ENCODE assay signal across 10 mouse cellular contexts in genomic region chr4:99969328-99969727, GRCm38 (mm10). TPM values are rescaled to one million over a fixed set of nuclear protein-coding genes. Genes with fewer than 3 reads are reported as not detected.
DNase-seq lines count a peak whose midpoint lies in the region; ATAC-seq and TF ChIP-seq lines count a peak whose summit lies in the region.
"Had no signal": no experiment of that assay in that cellular context is flagged by ENCODE, and none has a peak within 500 bp of the region (broad histone marks: within the 10 kb centered on the region; RNA-seq: fewer than 3 reads in every experiment).

No protein-coding gene starts in this region.

- no peak for TF ChIP-seq POLR2A in thymus, adult 2 months (IDR thresholded peaks at IDR 0.05; ENCODE audit: control insufficient read depth, extremely low read depth, insufficient read depth, low read length, poor library complexity)

- no peak overlapping the region for H3K4me2 ChIP-seq in intestine, embryonic 14.5 days (ENCODE audit: low read length)
- H3K4me2 ChIP-seq in intestine, embryonic 15.5 days (replicated peaks), result no peak overlapping the region

- ATAC-seq in intestine, embryonic 14.5 days (replicated peaks; ENCODE audit: low FRiP score, low TSS enrichment, low read depth), result no peak
- ATAC-seq in intestine, embryonic 15.5 days, result no peak
- no peak for ATAC-seq in megakaryocyte, adult 5-6 weeks (ENCODE audit: poor library complexity, severe bottlenecking)

- H3K27ac ChIP-seq in intestine, embryonic 14.5 days (ENCODE audit: low read depth), result peak overlapping the region; percentile 54; the same call in 1 of the 2 replicates
- H3K27ac ChIP-seq in intestine, embryonic 15.5 days, result no peak overlapping the region
- peak overlapping the region; percentile 59 for H3K27ac ChIP-seq in embryonic facial prominence, embryonic 10.5 days (replicated peaks)
- no peak overlapping the region for H3K27ac ChIP-seq in thymus, adult 2 months (ENCODE audit: control insufficient read depth, insufficient read depth, low read length)

- no peak overlapping the region for H3K4me3 ChIP-seq in intestine, embryonic 14.5 days (ENCODE audit: low read depth, low read length)
- H3K4me3 ChIP-seq in intestine, embryonic 15.5 days (replicated peaks), result no peak overlapping the region
- H3K4me3 ChIP-seq in embryonic facial prominence, embryonic 10.5 days, result no peak overlapping the region
- no peak overlapping the region for H3K4me3 ChIP-seq in thymus, adult 2 months (ENCODE audit: control insufficient read depth, insufficient read depth, low read length)

- no peaks in the 10 kb centered on the region for H3K9me3 ChIP-seq in intestine, embryonic 14.5 days (ENCODE audit: control insufficient read depth, low read length)
- no peaks in the 10 kb centered on the region for H3K9me3 ChIP-seq in intestine, embryonic 15.5 days
- no peaks in the 10 kb centered on the region for H3K9me3 ChIP-seq in embryonic facial prominence, embryonic 10.5 days

- H3K27me3 ChIP-seq in intestine, embryonic 14.5 days (replicated peaks; ENCODE audit: control insufficient read depth, insufficient read depth, low read length), result no peaks in the 10 kb centered on the region
- H3K27me3 ChIP-seq in intestine, embryonic 15.5 days (replicated peaks), result no peaks in the 10 kb centered on the region
- no peaks in the 10 kb centered on the region for H3K27me3 ChIP-seq in embryonic facial prominence, embryonic 10.5 days (replicated peaks; ENCODE audit: low read depth, poor library complexity, severe bottlenecking)
- no peaks in the 10 kb centered on the region for H3K27me3 ChIP-seq in thymus, adult 2 months (ENCODE audit: control insufficient read depth, insufficient read depth, low read length)
- H3K27me3 ChIP-seq: CH12.LX had no signal

- H3K36me3 ChIP-seq in intestine, embryonic 14.5 days (ENCODE audit: control insufficient read depth, insufficient read depth, low read length), result peaks cover 24% of the 10 kb centered on the region; the same call in 1 of the 2 replicates
- H3K36me3 ChIP-seq in intestine, embryonic 15.5 days, result no peaks in the 10 kb centered on the region; the same call in 1 of the 2 replicates
- peaks cover 25% of the 10 kb centered on the region for H3K36me3 ChIP-seq in embryonic facial prominence, embryonic 10.5 days (replicated peaks)
- H3K36me3 ChIP-seq in thymus, adult 2 months (ENCODE audit: control insufficient read depth, insufficient read depth, low read length), result peaks cover 10% of the 10 kb centered on the region; the same call in 1 of the 2 replicates

- DNase-seq in intestine, embryonic 14.5 days (ENCODE audit: low spot score), result no peak
- DNase-seq in embryonic facial prominence, embryonic 10.5 days (ENCODE audit: low spot score), result peak; percentile 32
- DNase-seq in heart, postnatal 4 days, result peak; percentile 46
- DNase-seq in lung, postnatal 36 days, result peak; percentile 40
- DNase-seq in thymus, adult 2 months, result no peak
- DNase-seq in thymus, postnatal 10 days (ENCODE audit: low spot score in 2 of 2), result no peak
- DNase-seq: midbrain, embryonic 14.5 days had no signal

- peaks cover 10% of the 10 kb centered on the region; the same call in 1 of the 2 replicates for H3K4me1 ChIP-seq in intestine, embryonic 14.5 days (replicated peaks; ENCODE audit: control insufficient read depth, insufficient read depth, low read length)
- H3K4me1 ChIP-seq in intestine, embryonic 15.5 days (replicated peaks), result no peaks in the 10 kb centered on the region
- peaks cover 46% of the 10 kb centered on the region for H3K4me1 ChIP-seq in embryonic facial prominence, embryonic 10.5 days
- H3K4me1 ChIP-seq in thymus, adult 2 months (replicated peaks; ENCODE audit: control insufficient read depth, insufficient read depth, low read length), result no peaks in the 10 kb centered on the region

- no peak for TF ChIP-seq CTCF in thymus, adult 2 months (IDR thresholded peaks at IDR 0.05; ENCODE audit: borderline replicate concordance, control insufficient read depth, extremely low read depth, insufficient read depth, low read length, poor library complexity)

- WGBS in intestine, embryonic 14.5 days, result 45% methylated on average over 5 of the region's 5 CpGs
- WGBS in intestine, embryonic 15.5 days, result 52% methylated on average over 5 of the region's 5 CpGs
- WGBS in embryonic facial prominence, embryonic 10.5 days, result 39% methylated on average over 5 of the region's 5 CpGs
- 96% methylated on average over 5 of the region's 5 CpGs for WGBS in thymus, adult 2 months

- H3K9ac ChIP-seq in intestine, embryonic 14.5 days (ENCODE audit: low read length), result no peak overlapping the region
- no peak overlapping the region for H3K9ac ChIP-seq in intestine, embryonic 15.5 days

RNA-seq across cellular contexts. Expression of gene Itgb3bp, which starts 39.7 kb away (rescaled TPM):
- polyA plus RNA-seq in intestine, embryonic 14.5 days (2014; fragmentation: Nextera tagmentation; extraction: Ambion mirVana), result 36.2 and 39.9 TPM in 2 replicates
- polyA plus RNA-seq in intestine, embryonic 15.5 days (2015; fragmentation: Nextera tagmentation; extraction: Ambion mirVana), result 34.6 and 40.1 TPM in 2 replicates
- 52.7 and 55.7 TPM in 2 replicates for polyA plus RNA-seq in embryonic facial prominence, embryonic 10.5 days (2016; fragmentation: Nextera tagmentation; extraction: Ambion mirVana)
- total RNA-seq in heart, postnatal 4 days (2021), result 10 to 100 TPM; 10.4 to 13.6 TPM
- total RNA-seq in megakaryocyte, adult 5-6 weeks (2015), result 11.8 and 12.0 TPM in 2 replicates
- 6.7 and 7.7 TPM in 2 replicates for total RNA-seq in megakaryocyte, adult 5-6 weeks (2017)
- 0.92 and 1.1 TPM in 2 replicates for polyA plus RNA-seq in thymus, adult 2 months (2012; rRNA removed)

RNA-seq across cellular contexts. Expression of gene Pgm1, which starts 40.1 kb away (rescaled TPM):
- polyA plus RNA-seq in intestine, embryonic 14.5 days (2014; fragmentation: Nextera tagmentation; extraction: Ambion mirVana), result 142 and 150 TPM in 2 replicates
- polyA plus RNA-seq in intestine, embryonic 15.5 days (2015; fragmentation: Nextera tagmentation; extraction: Ambion mirVana), result 193 and 195 TPM in 2 replicates
- 62.9 and 77.5 TPM in 2 replicates for polyA plus RNA-seq in embryonic facial prominence, embryonic 10.5 days (2016; fragmentation: Nextera tagmentation; extraction: Ambion mirVana)
- total RNA-seq in heart, postnatal 4 days (2021), result 100 to 1,000 TPM; 223 TPM
- total RNA-seq in megakaryocyte, adult 5-6 weeks (2015), result 7.4 and 7.6 TPM in 2 replicates
- 11.6 and 12.8 TPM in 2 replicates for total RNA-seq in megakaryocyte, adult 5-6 weeks (2017)
- polyA plus RNA-seq in thymus, adult 2 months (2012; rRNA removed), result 25.3 and 29.7 TPM in 2 replicates

Comparison
In these comparisons a context has a peak if more than half of its experiments do, and no peak if none do; other contexts are left out.
1. H3K27ac ChIP-seq: peak in intestine, embryonic 14.5 days (single experiment) and embryonic facial prominence, embryonic 10.5 days (single experiment); none in intestine, embryonic 15.5 days (single experiment) and thymus, adult 2 months (single experiment).
2. DNase-seq: peak in embryonic facial prominence, embryonic 10.5 days (single experiment), heart, postnatal 4 days (single experiment) and lung, postnatal 36 days (single experiment); none in intestine, embryonic 14.5 days (single experiment), thymus, adult 2 months (single experiment) and thymus, postnatal 10 days (0 of 2).
3. RNA of gene Itgb3bp, which starts 39.7 kb away (polyA plus RNA-seq): 52.7 to 55.7 TPM in embryonic facial prominence, embryonic 10.5 days, 34.6 to 40.1 TPM in intestine, embryonic 15.5 days and 36.2 to 39.9 TPM in intestine, embryonic 14.5 days; 0.92 to 1.1 TPM in thymus, adult 2 months; every median in the first group is over 10 times any median in the second.